ENCODE assay signal across 19 mouse cellular contexts in genomic region chr12:55607902-55608301, GRCm38 (mm10). TPM values are rescaled to one million over a fixed set of nuclear protein-coding genes. Genes with fewer than 3 reads are reported as not detected.
DNase-seq lines count a peak whose midpoint lies in the region; ATAC-seq and TF ChIP-seq lines count a peak whose summit lies in the region.
"Had no signal": no experiment of that assay in that cellular context is flagged by ENCODE, and none has a peak within 500 bp of the region (broad histone marks: within the 10 kb centered on the region; RNA-seq: fewer than 3 reads in every experiment).

No protein-coding gene starts in this region.

- 26% methylated on average over 4 of the region's 4 CpGs for WGBS in hindbrain, embryonic 11.5 days
- WGBS in hindbrain, embryonic 10.5 days: 23% methylated on average over 4 of the region's 4 CpGs
- WGBS in neural tube, embryonic 11.5 days: 29% methylated on average over 4 of the region's 4 CpGs
- 39% methylated on average over 4 of the region's 4 CpGs for WGBS in limb, embryonic 10.5 days
- WGBS in intestine, postnatal 0 days: 53% methylated on average over 4 of the region's 4 CpGs

- TF ChIP-seq CTCF in intestine, postnatal 0 days (IDR thresholded peaks at IDR 0.05; ENCODE audit: low read depth): no peak

- H3K4me1 ChIP-seq in hindbrain, embryonic 11.5 days (replicated peaks; ENCODE audit: control insufficient read depth, insufficient read depth, low read length): no peaks in the 10 kb centered on the region
- peaks cover 15% of the 10 kb centered on the region for H3K4me1 ChIP-seq in hindbrain, embryonic 10.5 days (replicated peaks)
- H3K4me1 ChIP-seq in neural tube, embryonic 11.5 days (ENCODE audit: control insufficient read depth, insufficient read depth, low read length): no peaks in the 10 kb centered on the region; the same call in 1 of the 2 replicates
- peaks cover 7% of the 10 kb centered on the region; the same call in 1 of the 2 replicates for H3K4me1 ChIP-seq in limb, embryonic 10.5 days
- H3K4me1 ChIP-seq in intestine, postnatal 0 days (replicated peaks; ENCODE audit: control insufficient read depth, insufficient read depth, low read length): no peaks in the 10 kb centered on the region
- H3K4me1 ChIP-seq: embryonic facial prominence, embryonic 15.5 days; heart, embryonic 13.5 days; limb, embryonic 13.5 days had no signal

- no peaks in the 10 kb centered on the region for H3K27me3 ChIP-seq in hindbrain, embryonic 11.5 days (ENCODE audit: control insufficient read depth, insufficient read depth, low read length)
- peaks cover 7% of the 10 kb centered on the region for H3K27me3 ChIP-seq in hindbrain, embryonic 10.5 days (ENCODE audit: insufficient read depth, poor library complexity, severe bottlenecking)
- no peaks in the 10 kb centered on the region for H3K27me3 ChIP-seq in neural tube, embryonic 11.5 days (ENCODE audit: control insufficient read depth, insufficient read depth, low read length)
- H3K27me3 ChIP-seq in limb, embryonic 10.5 days (ENCODE audit: low read depth, poor library complexity, severe bottlenecking): no peaks in the 10 kb centered on the region
- H3K27me3 ChIP-seq in intestine, postnatal 0 days (replicated peaks; ENCODE audit: control insufficient read depth, insufficient read depth, low read length): no peaks in the 10 kb centered on the region
- H3K27me3 ChIP-seq: embryonic facial prominence, embryonic 15.5 days had no signal

- H3K4me2 ChIP-seq in hindbrain, embryonic 11.5 days (replicated peaks; ENCODE audit: low read depth, low read length): no peak overlapping the region
- H3K4me2 ChIP-seq in neural tube, embryonic 11.5 days (ENCODE audit: low read depth): no peak overlapping the region
- no peak overlapping the region for H3K4me2 ChIP-seq in intestine, postnatal 0 days (replicated peaks; ENCODE audit: low read depth)
- H3K4me2 ChIP-seq: embryonic facial prominence, embryonic 15.5 days; heart, embryonic 13.5 days; hindbrain, embryonic 15.5 days; limb, embryonic 13.5 days; lung, embryonic 14.5 days had no signal

- DNase-seq in hindbrain, embryonic 11.5 days (ENCODE audit: low spot score): peak; percentile 38
- no peak for DNase-seq in hindbrain, embryonic 10.5 days (ENCODE audit: low spot score)
- DNase-seq in neural tube, embryonic 11.5 days (ENCODE audit: low spot score): no peak
- no peak for DNase-seq in neural tube, embryonic 10.5 days (ENCODE audit: extremely low spot score, low spot score)
- DNase-seq in limb, embryonic 10.5 days (ENCODE audit: low spot score): peak; percentile 38
- DNase-seq in layer of hippocampus, adult 18-20 months (ENCODE audit: low spot score in 2 of 2): no peak
- DNase-seq: adrenal gland, postnatal 14 days; B cell, adult 2 months; gastrocnemius, postnatal 36 days; lung, embryonic 14.5 days; thymus, postnatal 4 days had no signal

- no peaks in the 10 kb centered on the region for H3K36me3 ChIP-seq in hindbrain, embryonic 11.5 days (ENCODE audit: control insufficient read depth, insufficient read depth, low read length)
- H3K36me3 ChIP-seq in hindbrain, embryonic 10.5 days: no peaks in the 10 kb centered on the region
- H3K36me3 ChIP-seq in neural tube, embryonic 11.5 days (ENCODE audit: control insufficient read depth, insufficient read depth, low read length): no peaks in the 10 kb centered on the region
- H3K36me3 ChIP-seq in limb, embryonic 10.5 days: no peaks in the 10 kb centered on the region
- H3K36me3 ChIP-seq in intestine, postnatal 0 days (ENCODE audit: control insufficient read depth, insufficient read depth): peaks cover 14% of the 10 kb centered on the region; the same call in 1 of the 2 replicates

- no peaks in the 10 kb centered on the region for H3K9me3 ChIP-seq in hindbrain, embryonic 11.5 days (ENCODE audit: control insufficient read depth, low read length)
- no peaks in the 10 kb centered on the region for H3K9me3 ChIP-seq in hindbrain, embryonic 10.5 days
- H3K9me3 ChIP-seq in neural tube, embryonic 11.5 days (ENCODE audit: control insufficient read depth, low read length): no peaks in the 10 kb centered on the region
- no peaks in the 10 kb centered on the region for H3K9me3 ChIP-seq in limb, embryonic 10.5 days (replicated peaks)
- no peaks in the 10 kb centered on the region for H3K9me3 ChIP-seq in intestine, postnatal 0 days (ENCODE audit: control insufficient read depth)
- H3K9me3 ChIP-seq: embryonic facial prominence, embryonic 15.5 days; heart, embryonic 13.5 days; hindbrain, embryonic 15.5 days; limb, embryonic 13.5 days had no signal

- peak; percentile 60; the same call in 1 of the 2 replicates for ATAC-seq in hindbrain, embryonic 11.5 days (ENCODE audit: low FRiP score)
- 0 out of 2 replicates have a peak, but pooled peaks have one; percentile 38 for ATAC-seq in neural tube, embryonic 11.5 days (ENCODE audit: insufficient read depth, low FRiP score, low TSS enrichment)
- ATAC-seq in intestine, postnatal 0 days: no peak

- H3K9ac ChIP-seq in hindbrain, embryonic 11.5 days (ENCODE audit: low read depth, low read length): no peak overlapping the region
- no peak overlapping the region for H3K9ac ChIP-seq in neural tube, embryonic 11.5 days (ENCODE audit: low read length)
- no peak overlapping the region for H3K9ac ChIP-seq in intestine, postnatal 0 days (ENCODE audit: low read depth, low read length)
- H3K9ac ChIP-seq: embryonic facial prominence, embryonic 15.5 days; heart, embryonic 13.5 days; hindbrain, embryonic 15.5 days; limb, embryonic 13.5 days; lung, embryonic 14.5 days had no signal

- H3K4me3 ChIP-seq in hindbrain, embryonic 11.5 days (ENCODE audit: low read depth, low read length): no peak overlapping the region
- H3K4me3 ChIP-seq in hindbrain, embryonic 10.5 days: no peak overlapping the region
- H3K4me3 ChIP-seq in neural tube, embryonic 11.5 days (ENCODE audit: low read depth, low read length): no peak overlapping the region
- H3K4me3 ChIP-seq in limb, embryonic 10.5 days: no peak overlapping the region
- no peak overlapping the region for H3K4me3 ChIP-seq in intestine, postnatal 0 days (ENCODE audit: low read depth, low read length)
- H3K4me3 ChIP-seq: embryonic facial prominence, embryonic 15.5 days; heart, embryonic 13.5 days; hindbrain, embryonic 15.5 days; limb, embryonic 13.5 days; myocyte had no signal

- H3K27ac ChIP-seq in hindbrain, embryonic 11.5 days (ENCODE audit: low read depth, low read length): no peak overlapping the region
- no peak overlapping the region for H3K27ac ChIP-seq in hindbrain, embryonic 10.5 days
- H3K27ac ChIP-seq in neural tube, embryonic 11.5 days (ENCODE audit: low read depth, low read length): no peak overlapping the region
- no peak overlapping the region for H3K27ac ChIP-seq in limb, embryonic 10.5 days
- H3K27ac ChIP-seq in intestine, postnatal 0 days (ENCODE audit: low read depth, low read length): no peak overlapping the region
- H3K27ac ChIP-seq: embryonic facial prominence, embryonic 15.5 days; heart, embryonic 13.5 days; hindbrain, embryonic 15.5 days; limb, embryonic 13.5 days had no signal

RNA-seq across cellular contexts. Expression of gene Insm2, which starts 8.7 kb away (rescaled TPM):
- 0.85 and 1.5 TPM in 2 replicates for polyA plus RNA-seq in hindbrain, embryonic 11.5 days (2014; fragmentation: Nextera tagmentation; extraction: Ambion mirVana)
- polyA plus RNA-seq in hindbrain, embryonic 10.5 days (2016; fragmentation: Nextera tagmentation; extraction: Ambion mirVana): 0.47 and 0.99 TPM in 2 replicates
- polyA plus RNA-seq in neural tube, embryonic 11.5 days (2014; fragmentation: Nextera tagmentation; extraction: Ambion mirVana): 0.69 and 1.6 TPM in 2 replicates
- polyA plus RNA-seq in limb, embryonic 10.5 days (2016; fragmentation: Nextera tagmentation; extraction: Ambion mirVana): 0.05 TPM in 1 of 2 replicates, not detected in the other
- polyA plus RNA-seq in intestine, postnatal 0 days (2015; fragmentation: Nextera tagmentation; extraction: Ambion mirVana): 0.04 TPM in 1 of 2 replicates, not detected in the other
- total RNA-seq in layer of hippocampus, adult 18-20 months (2021): under 1 TPM in 1 of 2 experiments, not detected in 1; 0.20 TPM
- total RNA-seq: gastrocnemius, postnatal 36 days; megakaryocyte progenitor cell, adult 5-6 weeks had no signal
- polyA plus RNA-seq: myocyte had no signal

RNA-seq across cellular contexts. Expression of gene Aldoart2, which starts 42.9 kb away (rescaled TPM):
- polyA plus RNA-seq in hindbrain, embryonic 11.5 days (2014; fragmentation: Nextera tagmentation; extraction: Ambion mirVana): not detected in 2 replicates
- not detected in 2 replicates for polyA plus RNA-seq in hindbrain, embryonic 10.5 days (2016; fragmentation: Nextera tagmentation; extraction: Ambion mirVana)
- polyA plus RNA-seq in neural tube, embryonic 11.5 days (2014; fragmentation: Nextera tagmentation; extraction: Ambion mirVana): 0.19 and 0.20 TPM in 2 replicates
- not detected in 2 replicates for polyA plus RNA-seq in limb, embryonic 10.5 days (2016; fragmentation: Nextera tagmentation; extraction: Ambion mirVana)
- 0.13 TPM in 1 of 2 replicates, not detected in the other for polyA plus RNA-seq in intestine, postnatal 0 days (2015; fragmentation: Nextera tagmentation; extraction: Ambion mirVana)
- under 1 TPM in 1 of 2 experiments, not detected in 1; 0.20 TPM for total RNA-seq in layer of hippocampus, adult 18-20 months (2021)
- total RNA-seq: adrenal gland, postnatal 14 days; layer of hippocampus, postnatal 14 days; megakaryocyte progenitor cell, adult 5-6 weeks had no signal
- polyA plus RNA-seq: embryonic facial prominence, embryonic 15.5 days; heart, embryonic 13.5 days; hindbrain, embryonic 15.5 days; limb, embryonic 13.5 days; lung, embryonic 14.5 days had no signal

Comparison
In these comparisons a context has a peak if more than half of its experiments do, and no peak if none do; other contexts are left out.
1. DNase-seq: peak in hindbrain, embryonic 11.5 days (single experiment) and limb, embryonic 10.5 days (single experiment); none in hindbrain, embryonic 10.5 days (single experiment), neural tube, embryonic 11.5 days (single experiment), neural tube, embryonic 10.5 days (single experiment) and layer of hippocampus, adult 18-20 months (0 of 2).